Mouse (Mus musculus) lung, postnatal 0 days (tissue): ENCODE measurements around the gene Mex3a.

Source experiments
- CTCF ChIP-seq: IDR thresholded peaks from 2 replicates; pipeline ENCODE4 v1.5.1; 2016; ENCODE audit warnings: antibody characterized with exemption, mild to moderate bottlenecking
- EP300 ChIP-seq: IDR thresholded peaks from 2 replicates; pipeline ENCODE4 v1.6.1; 2016; ENCODE audit warnings: antibody characterized with exemption, mild to moderate bottlenecking, control low read depth

DNA sequence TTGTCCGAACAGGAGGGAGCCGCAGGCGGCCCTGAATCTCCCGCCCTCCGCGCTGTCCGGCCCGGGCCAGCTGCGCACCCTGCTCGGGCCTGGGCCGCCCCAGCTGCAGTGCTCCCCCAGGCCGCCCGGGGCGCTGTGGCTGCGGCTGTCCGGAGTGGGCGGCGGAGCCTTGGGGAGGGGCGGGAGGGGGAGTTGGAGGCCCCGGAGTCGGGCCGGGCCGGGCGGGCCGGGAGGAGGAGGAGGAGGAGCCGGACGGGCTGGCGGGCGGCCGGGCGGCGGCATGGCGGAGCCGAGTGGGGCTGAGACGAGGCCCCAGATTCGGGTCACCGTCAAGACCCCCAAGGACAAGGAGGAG lies 21.3 kb downstream of the Mex3a start, which contains the start of gene Ubqln4:
- TF ChIP-seq CTCF (peak; percentile 81), EP300 (no peak)
